Mouse (Mus musculus): Measurements from ENCODE around the gene Uso1. TPM values are rescaled to one million over a fixed set of nuclear protein-coding genes. Genes with fewer than 3 reads are reported as not detected.

The Uso1 gene
- total RNA-seq (2023): 47.8 TPM

GRCm38 (mm10) chr5:92137239-92138046 is at the start of gene Uso1:
Gene Uso1 (plus strand): TSS chr5:92137938.

DNA sequence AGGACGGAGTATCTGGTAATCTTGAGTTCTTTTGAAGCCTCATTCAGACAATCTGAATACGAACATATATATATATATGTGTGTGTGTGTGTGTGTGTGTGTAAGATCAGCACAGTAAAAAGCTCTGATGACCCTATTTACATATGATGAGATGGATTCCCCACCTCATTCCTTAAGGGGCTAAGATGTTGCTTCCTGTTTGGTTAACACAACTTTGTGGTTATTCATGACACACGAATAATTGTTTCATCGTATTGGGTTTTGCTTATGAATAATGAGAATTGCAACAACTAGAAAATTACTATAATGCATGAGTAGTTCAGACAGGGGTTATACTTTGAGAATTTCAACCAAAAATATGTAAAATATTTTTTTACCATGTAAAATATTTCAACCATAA is 77.6 kb downstream of the Uso1 start, which contains the start of gene U90926:
U90926 (minus strand) TSS at position 101 of the 400 bp plus-strand sequence.

Other genes with a start within 250 kb of the Uso1 start
- gene Rchy1, start 174.9 kb upstream of the Uso1 start, total RNA-seq (2023): 101 TPM
- gene Odaph, start 150.5 kb upstream of the Uso1 start, total RNA-seq (2023): not detected
- gene Cdkl2, start 94.1 kb upstream of the Uso1 start, total RNA-seq (2023): 4.0 TPM
- gene G3bp2, start 54.2 kb upstream of the Uso1 start, total RNA-seq (2023): 137 TPM
- not detected for gene U90926, start 77.5 kb downstream of the Uso1 start, total RNA-seq (2023)
- 0.62 TPM for gene Ppef2, start 118.3 kb downstream of the Uso1 start, total RNA-seq (2023)
- 10.7 TPM for gene Naaa, start 140.2 kb downstream of the Uso1 start, total RNA-seq (2023)
- 84.8 TPM for gene Sdad1, start 172.5 kb downstream of the Uso1 start, total RNA-seq (2023)
- 0.38 TPM for gene Cxcl9, start 190.1 kb downstream of the Uso1 start, total RNA-seq (2023)
- 0.64 TPM for gene Art3, start 193.9 kb downstream of the Uso1 start, total RNA-seq (2023)
- gene Cxcl10, start 211.0 kb downstream of the Uso1 start, total RNA-seq (2023): 2.2 TPM

Measured in CD4-positive naive resting alpha-beta T cell, adult 76 days (primary cell).